Mouse (Mus musculus): ENCODE results near the gene Defb18. TPM values are rescaled to one million over a fixed set of nuclear protein-coding genes. Genes with fewer than 3 reads are reported as not detected.
"Not testable (repeated sequence)": the region's sequence is repeated elsewhere in the genome, so short reads cannot be mapped to it uniquely, and the experiment has no call there.

The Defb18 gene
- not detected in 2 replicates for polyA plus RNA-seq (2015; fragmentation: Nextera tagmentation; extraction: Ambion mirVana)

- Histone ChIP-seq H3K27ac (no peak within 1 kb of the TSS), H3K4me3 (no peak within 1 kb of the TSS), H3K36me3 (no peaks in the 10 kb centered on the region), H3K4me2 (no peak within 1 kb of the TSS), H3K27me3 (no peaks in the 10 kb centered on the region), H3K9me3 (replicated peaks) (no peaks in the 10 kb centered on the region), H3K9ac (no peak within 1 kb of the TSS), H3K4me1 (replicated peaks) (no peaks in the 10 kb centered on the region)
- ATAC-seq (replicated peaks; ENCODE audit: insufficient number of reproducible peaks, insufficient read depth, low FRiP score, low read depth) = no peak
- WGBS = 62% methylated on average over 1 of the region's 1 CpGs
Measured at GRCm38 (mm10) chr1:18237343-18237742, at the start of gene Defb18. Defb18 (minus strand) TSS chr1:18237443.

- H3K4me1 ChIP-seq (replicated peaks) = no peaks in the 10 kb centered on the region
- H3K9ac ChIP-seq = no peak overlapping the region
- H3K4me3 ChIP-seq = no peak overlapping the region
- H3K36me3 ChIP-seq = no peaks in the 10 kb centered on the region
- no peaks in the 10 kb centered on the region for H3K9me3 ChIP-seq (replicated peaks)
- H3K27me3 ChIP-seq = no peaks in the 10 kb centered on the region
- H3K4me2 ChIP-seq = no peak overlapping the region
- WGBS = 80% methylated on average over 4 of the region's 4 CpGs
- no peak for ATAC-seq (replicated peaks; ENCODE audit: insufficient number of reproducible peaks, insufficient read depth, low FRiP score, low read depth)
- no peak overlapping the region for H3K27ac ChIP-seq
Measured at GRCm38 (mm10) chr1:18271095-18271494, 33.9 kb upstream of the Defb18 start.

GRCm38 (mm10) chr1:18268845-18269244 is 31.6 kb upstream of the Defb18 start:
- Histone ChIP-seq H3K4me2 (no peak overlapping the region), H3K36me3 (no peaks in the 10 kb centered on the region), H3K4me1 (replicated peaks) (no peaks in the 10 kb centered on the region), H3K9ac (no peak overlapping the region), H3K9me3 (replicated peaks) (no peaks in the 10 kb centered on the region), H3K27me3 (no peaks in the 10 kb centered on the region), H3K4me3 (no peak overlapping the region), H3K27ac (no peak overlapping the region)
- no peak for ATAC-seq (replicated peaks; ENCODE audit: insufficient number of reproducible peaks, insufficient read depth, low FRiP score, low read depth)
- WGBS = 77% methylated on average over 5 of the region's 5 CpGs

GRCm38 (mm10) chr1:18265038-18265437 is 27.8 kb upstream of the Defb18 start, which contains the start of gene Defb41:
Defb41 (minus strand) TSS chr1:18265138.
- no peak within 1 kb of the TSS for H3K27ac ChIP-seq
- no peak within 1 kb of the TSS for H3K4me2 ChIP-seq
- no peaks in the 10 kb centered on the region for H3K36me3 ChIP-seq
- no peak for ATAC-seq (replicated peaks; ENCODE audit: insufficient number of reproducible peaks, insufficient read depth, low FRiP score, low read depth)
- H3K9ac ChIP-seq = no peak within 1 kb of the TSS
- no peaks in the 10 kb centered on the region for H3K9me3 ChIP-seq (replicated peaks)
- H3K4me3 ChIP-seq = no peak within 1 kb of the TSS
- no peaks in the 10 kb centered on the region for H3K4me1 ChIP-seq (replicated peaks)
- no peaks in the 10 kb centered on the region for H3K27me3 ChIP-seq

GRCm38 (mm10) chr1:18245801-18246580 is 8.7 kb upstream of the Defb18 start:
- H3K27ac ChIP-seq; H3K36me3 ChIP-seq; H3K4me1 ChIP-seq (replicated peaks); H3K4me2 ChIP-seq; H3K9ac ChIP-seq; ATAC-seq (replicated peaks; ENCODE audit: insufficient number of reproducible peaks, insufficient read depth, low FRiP score, low read depth); H3K27me3 ChIP-seq; H3K9me3 ChIP-seq (replicated peaks); H3K4me3 ChIP-seq: not testable (repeated sequence)
- WGBS = 86% methylated on average over 9 of the region's 9 CpGs

GRCm38 (mm10) chr1:18223385-18223945 is 13.8 kb downstream of the Defb18 start:
- no peak overlapping the region for H3K4me2 ChIP-seq

GRCm38 (mm10) chr1:18191719-18192118 is 45.5 kb downstream of the Defb18 start:
- Histone ChIP-seq H3K36me3 (no peaks in the 10 kb centered on the region), H3K9ac (no peak overlapping the region), H3K4me1 (replicated peaks) (no peaks in the 10 kb centered on the region), H3K4me2 (no peak overlapping the region), H3K9me3 (replicated peaks) (no peaks in the 10 kb centered on the region), H3K27me3 (no peaks in the 10 kb centered on the region), H3K4me3 (no peak overlapping the region), H3K27ac (no peak overlapping the region)
- no peak for ATAC-seq (replicated peaks; ENCODE audit: insufficient number of reproducible peaks, insufficient read depth, low FRiP score, low read depth)
- 51% methylated on average over 4 of the region's 4 CpGs for WGBS

More at GRCm38 (mm10) chr1:18223385-18223945, 13.8 kb downstream of the Defb18 start:
- Histone ChIP-seq H3K27me3 (no peaks in the 10 kb centered on the region), H3K27ac (no peak overlapping the region), H3K9me3 (replicated peaks) (no peaks in the 10 kb centered on the region), H3K36me3 (no peaks in the 10 kb centered on the region), H3K4me1 (replicated peaks) (no peaks in the 10 kb centered on the region), H3K4me3 (no peak overlapping the region), H3K9ac (no peak overlapping the region)
- no peak for ATAC-seq (replicated peaks; ENCODE audit: insufficient number of reproducible peaks, insufficient read depth, low FRiP score, low read depth)
- 12% methylated on average over 3 of the region's 3 CpGs for WGBS

GRCm38 (mm10) chr1:18190714-18191712 is 46.2 kb downstream of the Defb18 start:
- Histone ChIP-seq H3K9me3 (replicated peaks) (no peaks in the 10 kb centered on the region), H3K4me1 (replicated peaks) (no peaks in the 10 kb centered on the region), H3K4me3 (no peak overlapping the region), H3K36me3 (no peaks in the 10 kb centered on the region), H3K27me3 (no peaks in the 10 kb centered on the region), H3K27ac (no peak overlapping the region), H3K4me2 (no peak overlapping the region), H3K9ac (no peak overlapping the region)
- WGBS = 22% methylated on average over 1 of the region's 1 CpGs
- no peak for ATAC-seq (replicated peaks; ENCODE audit: insufficient number of reproducible peaks, insufficient read depth, low FRiP score, low read depth)

Other genes with a start within 250 kb of the Defb18 start
- gene Crisp4, start 91.5 kb downstream of the Defb18 start, polyA plus RNA-seq (2015; fragmentation: Nextera tagmentation; extraction: Ambion mirVana) = not detected in 2 replicates
- gene Defb41, start 27.7 kb upstream of the Defb18 start, polyA plus RNA-seq (2015; fragmentation: Nextera tagmentation; extraction: Ambion mirVana) = not detected in 2 replicates

All from heart, embryonic 15.5 days (tissue).